Mouse (Mus musculus): ENCODE results near the gene Prpf3. TPM values are rescaled to one million over a fixed set of nuclear protein-coding genes. Genes with fewer than 3 reads are reported as not detected.
A peak's percentile ranks its signal among the peaks of the same experiment; 100 is the strongest.

Prpf3 gene
- polyA plus RNA-seq, 1 experiment = 14.2 TPM

DNA sequence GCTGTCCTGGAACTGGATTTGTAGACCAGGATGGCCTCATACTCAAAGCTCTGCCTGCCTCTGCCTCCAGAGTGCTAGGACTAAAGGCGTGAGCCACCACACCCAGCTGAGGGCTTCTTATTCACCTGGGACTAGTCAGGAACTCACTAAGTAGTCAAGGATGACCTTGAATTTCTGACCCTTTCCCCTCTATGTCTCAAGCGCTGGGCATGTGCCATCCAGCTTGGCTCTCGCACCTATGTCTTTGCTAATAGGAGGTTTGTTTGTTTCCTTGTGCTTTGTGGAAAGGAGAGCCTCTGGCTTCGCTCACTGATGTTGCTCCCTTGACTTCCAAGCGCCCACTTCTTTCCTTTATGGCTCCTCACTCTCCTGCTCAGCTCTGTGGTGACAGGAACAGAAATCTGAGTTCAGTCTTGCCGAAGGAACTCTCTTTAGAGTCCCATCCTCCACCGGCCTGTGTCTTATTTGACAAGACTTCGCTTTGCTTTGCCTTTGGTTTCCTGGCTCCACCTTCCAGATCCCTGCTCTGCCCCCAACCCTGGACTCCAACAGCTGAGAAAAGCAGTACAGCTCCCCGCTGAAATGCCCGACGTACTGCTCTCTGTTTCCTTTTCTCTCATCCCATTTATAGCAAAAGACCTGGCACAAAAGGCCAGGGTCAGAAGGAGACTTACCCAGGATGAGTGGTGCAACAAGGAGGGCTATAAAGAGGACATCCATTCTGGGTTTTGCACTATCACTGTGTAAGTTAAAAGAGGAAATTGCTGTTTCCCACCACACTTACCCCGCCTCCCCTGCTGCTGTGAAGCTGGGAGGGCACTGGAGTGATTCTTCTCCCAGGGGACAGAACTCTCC, 35.8 kb upstream of the Prpf3 start, which contains the start of gene BC028528:
Gene BC028528, minus strand, starts transcription at position 795 of the 855 bp plus-strand sequence.
- H3K4me1 ChIP-seq (ENCODE audit: control insufficient read depth, insufficient read depth, insufficient read length, low read length) = peaks cover 7% of the 10 kb centered on the region
- peak within 1 kb of the TSS; percentile 86 for H3K27ac ChIP-seq (replicated peaks; ENCODE audit: low read depth, low read length)
- H3K4me3 ChIP-seq (ENCODE audit: insufficient read depth, low read depth, low read length) = peak within 1 kb of the TSS; percentile 53

GRCm38 (mm10) chr3:95889664-95890063, 34.0 kb upstream of the Prpf3 start:
- no peak overlapping the region for H3K4me3 ChIP-seq (ENCODE audit: insufficient read depth, low read depth, low read length)
- peaks cover 4% of the 10 kb centered on the region for H3K4me1 ChIP-seq (ENCODE audit: control insufficient read depth, insufficient read depth, insufficient read length, low read length)
- peak overlapping the region; percentile 40 for H3K27ac ChIP-seq (replicated peaks; ENCODE audit: low read depth, low read length)

DNA sequence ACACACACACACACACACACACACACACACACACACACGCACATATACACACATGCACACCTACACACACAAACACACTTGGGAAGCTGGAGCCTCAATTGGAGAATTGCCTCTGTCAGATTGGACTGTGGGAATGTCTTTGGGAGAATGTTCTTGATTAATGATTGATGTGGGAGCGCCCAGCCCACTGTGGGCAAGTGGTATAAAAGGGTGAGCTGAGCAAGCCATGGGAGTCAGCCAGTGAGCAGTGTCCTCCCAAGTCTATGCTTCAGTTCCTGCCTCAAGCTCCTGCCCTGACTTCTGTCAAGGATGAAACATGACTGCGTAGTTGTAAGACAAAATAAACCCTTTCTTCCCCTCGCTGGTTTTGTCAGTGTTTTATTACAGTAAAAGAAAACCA, 31.9 kb upstream of the Prpf3 start:
- Histone ChIP-seq H3K27ac (replicated peaks; ENCODE audit: low read depth, low read length) (no peak overlapping the region), H3K4me1 (ENCODE audit: control insufficient read depth, insufficient read depth, insufficient read length, low read length) (peaks cover 3% of the 10 kb centered on the region), H3K4me3 (ENCODE audit: insufficient read depth, low read depth, low read length) (no peak overlapping the region)

GRCm38 (mm10) chr3:95884400-95884799, 28.7 kb upstream of the Prpf3 start:
- H3K4me1 ChIP-seq (ENCODE audit: control insufficient read depth, insufficient read depth, insufficient read length, low read length) = no peaks in the 10 kb centered on the region
- no peak overlapping the region for H3K4me3 ChIP-seq (ENCODE audit: insufficient read depth, low read depth, low read length)
- no peak overlapping the region for H3K27ac ChIP-seq (replicated peaks; ENCODE audit: low read depth, low read length)

GRCm38 (mm10) chr3:95882816-95883425, 27.2 kb upstream of the Prpf3 start:
- Histone ChIP-seq H3K27ac (replicated peaks; ENCODE audit: low read depth, low read length) (peak overlapping the region; percentile 36), H3K4me1 (ENCODE audit: control insufficient read depth, insufficient read depth, insufficient read length, low read length) (no peaks in the 10 kb centered on the region), H3K4me3 (ENCODE audit: insufficient read depth, low read depth, low read length) (peak overlapping the region; percentile 47)

GRCm38 (mm10) chr3:95881979-95882815, 26.5 kb upstream of the Prpf3 start, which contains the start of gene Ciart:
TSS of gene Ciart (minus strand) at chr3:95882251.
- peak within 1 kb of the TSS; percentile 56 for H3K4me3 ChIP-seq (ENCODE audit: insufficient read depth, low read depth, low read length)
- H3K27ac ChIP-seq (replicated peaks; ENCODE audit: low read depth, low read length) = peak within 1 kb of the TSS; percentile 36
- no peaks in the 10 kb centered on the region for H3K4me1 ChIP-seq (ENCODE audit: control insufficient read depth, insufficient read depth, insufficient read length, low read length)

GRCm38 (mm10) chr3:95879063-95879462, 23.4 kb upstream of the Prpf3 start:
- Histone ChIP-seq H3K4me1 (ENCODE audit: control insufficient read depth, insufficient read depth, insufficient read length, low read length) (no peaks in the 10 kb centered on the region), H3K27ac (replicated peaks; ENCODE audit: low read depth, low read length) (no peak overlapping the region), H3K4me3 (ENCODE audit: insufficient read depth, low read depth, low read length) (no peak overlapping the region)

- Histone ChIP-seq H3K4me1 (ENCODE audit: control insufficient read depth, insufficient read depth, insufficient read length, low read length) (no peaks in the 10 kb centered on the region), H3K27ac (replicated peaks; ENCODE audit: low read depth, low read length) (0 out of 2 replicates have a peak overlapping the region, but pooled peaks have one; percentile 30), H3K4me3 (ENCODE audit: insufficient read depth, low read depth, low read length) (peak overlapping the region; percentile 60)
Measured at GRCm38 (mm10) chr3:95872048-95872447, 16.4 kb upstream of the Prpf3 start.

- no peaks in the 10 kb centered on the region for H3K4me1 ChIP-seq (ENCODE audit: control insufficient read depth, insufficient read depth, insufficient read length, low read length)
- H3K27ac ChIP-seq (replicated peaks; ENCODE audit: low read depth, low read length) = peak within 1 kb of the TSS; percentile 74
- H3K4me3 ChIP-seq (ENCODE audit: insufficient read depth, low read depth, low read length) = peak within 1 kb of the TSS; percentile 88
Measured at GRCm38 (mm10) chr3:95871392-95871867, 15.7 kb upstream of the Prpf3 start, which contains the start of gene Mrps21. TSS of gene Mrps21 (minus strand) at chr3:95871519.

DNA sequence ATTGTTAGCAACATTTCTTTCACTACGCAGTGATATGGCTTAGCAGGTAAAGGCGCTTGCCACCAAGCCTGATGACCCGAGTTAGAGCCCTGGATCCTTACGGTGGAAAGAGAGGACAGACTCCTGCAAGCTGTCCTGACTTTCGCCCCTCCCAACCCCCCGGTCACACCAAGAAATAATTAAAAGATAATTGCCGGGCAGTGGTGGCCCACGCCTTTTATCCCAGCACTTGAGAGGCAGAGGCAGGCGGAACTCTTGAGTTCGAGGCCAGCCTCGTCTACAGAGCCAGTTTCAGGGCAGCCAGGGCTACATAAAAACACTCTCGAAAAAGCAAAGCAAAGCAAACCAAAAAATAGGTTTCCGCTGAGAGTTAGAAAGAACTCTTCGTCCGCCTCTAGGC, 15.3 kb upstream of the Prpf3 start:
- peak overlapping the region; percentile 88 for H3K4me3 ChIP-seq (ENCODE audit: insufficient read depth, low read depth, low read length)
- no peaks in the 10 kb centered on the region for H3K4me1 ChIP-seq (ENCODE audit: control insufficient read depth, insufficient read depth, insufficient read length, low read length)

DNA sequence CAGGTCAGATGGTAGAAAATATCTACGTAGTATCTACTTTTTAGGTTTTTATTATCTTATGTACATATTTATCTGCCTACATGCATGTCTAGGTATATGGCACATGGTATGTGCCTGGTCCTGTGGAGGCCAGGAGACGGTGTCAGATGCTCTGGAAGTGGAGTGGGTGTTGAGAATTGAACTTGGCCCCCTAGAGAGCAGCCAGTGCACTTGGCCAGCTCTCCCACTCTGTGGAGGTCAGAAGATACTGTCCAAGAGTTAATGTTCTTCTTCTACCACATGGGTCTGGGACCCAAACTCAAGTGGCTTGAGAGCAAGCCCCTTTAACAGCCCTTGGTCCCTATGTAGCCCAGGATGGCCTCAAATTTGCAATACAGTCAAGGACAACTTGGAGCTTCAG, 11.7 kb upstream of the Prpf3 start:
- no peak overlapping the region for H3K4me3 ChIP-seq (ENCODE audit: insufficient read depth, low read depth, low read length)
- no peaks in the 10 kb centered on the region; the same call in 1 of the 2 replicates for H3K4me1 ChIP-seq (ENCODE audit: control insufficient read depth, insufficient read depth, insufficient read length, low read length)
- H3K27ac ChIP-seq (replicated peaks; ENCODE audit: low read depth, low read length) = no peak overlapping the region

More for the DNA sequence above, 15.3 kb upstream of the Prpf3 start:
- H3K27ac ChIP-seq (replicated peaks; ENCODE audit: low read depth, low read length) = peak overlapping the region; percentile 64

GRCm38 (mm10) chr3:95866071-95866470, 10.4 kb upstream of the Prpf3 start:
- H3K4me3 ChIP-seq (ENCODE audit: insufficient read depth, low read depth, low read length) = no peak overlapping the region
- H3K4me1 ChIP-seq (ENCODE audit: control insufficient read depth, insufficient read depth, insufficient read length, low read length) = no peaks in the 10 kb centered on the region; the same call in 1 of the 2 replicates
- no peak overlapping the region for H3K27ac ChIP-seq (replicated peaks; ENCODE audit: low read depth, low read length)

DNA sequence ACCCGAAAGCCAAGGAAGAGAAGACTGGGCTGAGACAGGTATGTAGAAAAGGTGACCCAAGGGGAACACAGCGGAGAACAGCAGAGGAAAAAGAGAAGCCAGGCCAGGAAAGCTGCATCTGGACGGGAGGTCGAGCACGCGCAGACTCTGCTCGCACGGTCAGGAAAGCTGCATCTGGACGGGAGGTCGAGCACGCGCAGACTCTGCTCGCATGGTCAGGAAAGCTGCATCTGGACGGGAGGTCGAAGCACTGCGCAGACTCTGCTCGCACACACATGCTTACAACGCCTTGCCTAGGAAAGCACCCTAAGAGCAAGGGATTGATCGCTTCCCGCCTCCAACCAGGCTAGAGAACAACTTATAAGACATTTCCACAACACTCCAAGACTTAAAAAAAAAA, 9.9 kb upstream of the Prpf3 start:
- H3K27ac ChIP-seq (replicated peaks; ENCODE audit: low read depth, low read length) = no peak overlapping the region

DNA sequence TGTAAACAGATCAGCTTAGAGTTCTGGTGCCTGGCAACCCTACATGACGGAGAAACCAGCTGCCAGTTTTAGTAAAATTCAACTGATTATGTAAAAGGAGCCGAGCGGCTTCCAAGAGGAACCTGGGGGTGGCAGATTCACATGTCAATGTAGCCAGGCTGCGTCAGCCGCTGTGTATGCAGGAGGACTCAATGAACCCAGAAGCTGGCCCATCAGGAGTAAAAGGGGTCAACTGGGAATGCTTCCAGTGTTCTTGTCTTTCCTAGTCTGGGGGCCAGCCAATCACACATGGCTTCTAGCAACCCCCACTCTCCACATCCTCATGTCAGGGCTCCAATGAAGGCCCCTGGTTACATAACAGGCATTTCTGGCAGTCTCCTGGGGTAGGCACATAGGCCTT, 9.4 kb upstream of the Prpf3 start:
- Histone ChIP-seq H3K4me3 (ENCODE audit: insufficient read depth, low read depth, low read length) (no peak overlapping the region), H3K4me1 (ENCODE audit: control insufficient read depth, insufficient read depth, insufficient read length, low read length) (no peaks in the 10 kb centered on the region; the same call in 1 of the 2 replicates), H3K27ac (replicated peaks; ENCODE audit: low read depth, low read length) (peak overlapping the region; percentile 56)

More for the DNA sequence above, 9.9 kb upstream of the Prpf3 start:
- Histone ChIP-seq H3K4me3 (ENCODE audit: insufficient read depth, low read depth, low read length) (no peak overlapping the region), H3K4me1 (ENCODE audit: control insufficient read depth, insufficient read depth, insufficient read length, low read length) (no peaks in the 10 kb centered on the region; the same call in 1 of the 2 replicates)

All from brown adipose tissue, adult 24 weeks (tissue).